Mouse (Mus musculus) embryonic facial prominence, embryonic 12.5 days (tissue): ENCODE measurements around the gene Rasa2. TPM values are rescaled to one million over a fixed set of nuclear protein-coding genes. Genes with fewer than 3 reads are reported as not detected.

Source experiments
- polyA plus RNA-seq: library from polyadenylated mRNA; unstranded; fragments of >200 nt; fragmentation: Nextera tagmentation; extraction: Ambion mirVana; gene quantifications from 2 replicates; pipeline ENCODE4 v1.2.1, GENCODE M21; 2016

Gene Rasa2
- polyA plus RNA-seq, 1 experiment from 2014 or later = 23.9 TPM

Other genes starting within 250 kb of the Rasa2 start
- 246 and 252 TPM in 2 replicates for gene Rnf7, start 152.9 kb downstream of the Rasa2 start, polyA plus RNA-seq
- gene Gm28729, start 106.4 kb downstream of the Rasa2 start, polyA plus RNA-seq = not detected in 2 replicates
- 10.5 and 12.3 TPM in 2 replicates for gene Zbtb38, start 121.2 kb upstream of the Rasa2 start, polyA plus RNA-seq